Mouse (Mus musculus) layer of hippocampus, adult 11-12 months (tissue): Measurements from ENCODE around the gene Nckap1l.
"Not testable (repeated sequence)": the region's sequence is repeated elsewhere in the genome, so short reads cannot be mapped to it uniquely, and the experiment has no call there.

Source experiments
- DNase-seq: peaks from one replicate; pipeline ENCODE4 v3.0.0; 2022; ENCODE audit warnings: low spot score

Gene Nckap1l

GRCm38 (mm10) chr15:103453551-103454218, at the start of gene Nckap1l:
Gene Nckap1l (plus strand): TSS chr15:103453794.
- DNase-seq = peak; percentile 59

- DNase-seq = not testable (repeated sequence)
Observed at GRCm38 (mm10) chr15:103405586-103405985, 48.0 kb upstream of the Nckap1l start.

GRCm38 (mm10) chr15:103427017-103427416, 26.6 kb upstream of the Nckap1l start:
- no peak for DNase-seq

DNA sequence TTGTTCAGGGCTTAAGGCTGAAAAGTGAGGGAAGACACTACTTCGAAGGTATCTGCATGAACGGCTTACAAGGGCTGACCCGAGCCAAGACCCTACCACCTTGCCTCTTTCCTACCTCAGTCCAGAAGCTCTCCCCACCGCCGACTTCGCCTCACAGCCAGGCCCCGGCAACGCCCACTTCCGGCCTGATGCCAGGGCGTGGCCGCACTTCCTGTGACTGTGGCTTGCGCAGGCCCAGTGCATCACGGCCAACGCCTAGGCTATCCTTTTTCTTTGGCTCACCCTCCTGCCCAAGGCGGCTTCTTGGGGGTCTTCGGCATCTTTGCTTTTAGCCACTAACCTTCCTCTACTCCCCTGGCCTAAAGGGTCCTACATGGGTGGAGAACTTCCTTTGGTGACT, 23.4 kb upstream of the Nckap1l start, which contains the start of gene Gtsf1:
Gene Gtsf1 (minus strand): TSS at position 230 of the 400 bp plus-strand sequence.
- DNase-seq = no peak

- DNase-seq = not testable (repeated sequence)
Observed at GRCm38 (mm10) chr15:103445966-103446365, 7.6 kb upstream of the Nckap1l start.

DNA sequence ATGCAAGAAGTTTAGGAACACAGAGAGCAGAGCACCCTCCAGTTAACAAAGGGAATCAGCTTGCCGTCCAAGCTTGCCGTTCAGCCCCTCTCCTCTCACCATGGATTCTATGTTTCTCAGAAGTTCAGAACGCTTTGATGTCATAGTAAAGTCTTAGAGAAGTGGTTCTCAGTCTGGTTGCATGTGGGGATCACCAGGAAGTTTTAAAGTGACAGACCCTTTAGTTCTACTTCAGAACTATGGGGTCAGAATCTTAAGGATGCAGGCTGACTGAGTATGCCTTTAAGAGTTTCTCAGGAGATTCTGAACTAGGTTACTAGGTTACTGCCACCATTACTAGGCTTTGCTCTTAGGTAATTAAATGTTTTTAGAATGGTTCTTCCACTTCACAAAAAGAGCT, 5.2 kb upstream of the Nckap1l start, which contains the start of gene Gtsf2:
Gene Gtsf2 (minus strand): TSS at position 101 of the 400 bp plus-strand sequence.
- DNase-seq = no peak

GRCm38 (mm10) chr15:103454449-103454848, 855 bp downstream of the Nckap1l start:
- DNase-seq = no peak

DNA sequence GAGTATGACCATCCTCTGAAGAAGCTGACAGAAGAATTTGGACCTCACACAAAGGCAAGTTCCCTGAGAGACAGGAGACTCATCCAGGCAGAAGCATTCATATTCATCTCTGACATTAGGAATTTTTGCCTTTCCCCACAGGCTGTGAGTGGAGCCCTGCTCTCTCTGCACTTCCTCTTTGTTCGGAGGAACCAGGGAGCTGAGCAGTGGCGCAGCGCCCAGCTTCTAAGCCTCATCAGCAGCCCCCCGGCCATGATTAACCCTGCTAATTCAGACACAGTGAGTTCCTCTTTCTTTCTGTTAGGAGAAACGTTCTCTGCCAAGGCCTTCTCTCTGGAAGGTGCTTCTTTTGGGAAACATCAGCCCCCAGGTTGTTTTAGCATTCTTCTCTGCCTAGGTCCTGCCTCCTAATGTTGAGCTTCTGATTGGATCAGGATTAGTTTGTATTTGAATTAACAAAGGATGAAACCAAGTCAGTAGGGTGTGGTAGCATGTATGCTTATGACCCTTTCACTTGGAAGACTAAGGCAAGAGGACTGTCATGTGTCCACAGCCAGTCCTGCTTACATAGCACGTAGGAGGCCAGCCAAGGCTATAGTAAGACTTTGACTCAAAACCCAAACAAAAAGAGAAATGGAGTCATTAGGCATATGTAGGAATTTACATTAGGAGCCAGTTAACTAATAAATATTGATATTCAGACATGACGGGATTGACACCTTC, 9.1 kb downstream of the Nckap1l start:
- DNase-seq = peak; percentile 43

DNA sequence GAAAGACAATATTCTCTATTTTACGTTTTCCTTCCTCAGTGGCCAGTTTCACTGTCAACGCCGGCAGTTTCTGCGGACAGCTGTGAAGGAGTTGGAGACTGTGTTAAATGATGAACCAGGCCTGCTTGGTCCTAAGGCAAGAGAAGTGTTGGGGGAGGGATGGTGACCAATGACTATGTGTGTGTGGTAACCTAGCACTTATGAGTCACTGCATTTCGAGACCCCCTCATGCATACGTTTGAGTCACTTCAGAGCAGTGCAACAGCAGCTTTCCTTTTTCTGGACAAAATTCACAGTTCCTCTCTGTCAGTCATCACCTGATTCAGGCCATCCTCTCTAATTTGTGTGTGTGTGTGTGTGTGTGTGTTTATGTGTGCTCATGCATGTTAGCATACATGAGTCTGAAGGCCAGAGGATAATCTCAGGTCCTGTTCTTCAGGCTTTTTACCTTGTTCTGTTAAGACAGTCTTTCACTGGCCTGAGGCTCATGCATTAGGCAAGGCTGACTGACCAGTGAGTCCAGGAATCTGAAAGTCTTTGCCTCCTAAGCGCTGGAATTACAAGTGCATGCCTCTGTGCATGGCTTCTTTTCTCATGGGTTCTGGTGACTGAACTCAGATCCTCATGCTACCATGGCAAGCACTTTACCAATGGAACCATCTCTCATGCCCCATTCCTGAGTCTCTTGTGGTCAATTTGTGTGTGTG, 18.0 kb downstream of the Nckap1l start:
- DNase-seq = no peak

DNA sequence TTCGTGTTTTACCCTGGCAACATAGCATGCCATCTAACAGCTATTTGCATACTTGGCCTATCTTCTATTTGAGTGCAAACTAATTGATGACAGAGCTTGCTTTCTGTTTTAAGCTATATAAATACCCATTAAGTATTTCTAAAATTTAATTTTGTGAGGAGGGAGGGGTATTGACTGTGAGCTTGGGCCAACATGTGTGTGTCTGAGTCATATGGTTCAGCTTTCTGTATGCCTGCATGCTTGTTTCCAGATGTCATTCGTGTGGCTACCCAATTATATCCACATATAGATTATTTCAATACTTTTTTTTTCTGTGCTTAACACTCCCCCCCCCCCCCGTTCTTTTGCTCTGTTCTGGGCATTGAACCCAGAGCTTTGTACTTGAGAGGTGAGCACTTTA, 18.7 kb downstream of the Nckap1l start:
- DNase-seq = no peak

- no peak for DNase-seq
Observed at GRCm38 (mm10) chr15:103473182-103473581, 19.6 kb downstream of the Nckap1l start.

DNA sequence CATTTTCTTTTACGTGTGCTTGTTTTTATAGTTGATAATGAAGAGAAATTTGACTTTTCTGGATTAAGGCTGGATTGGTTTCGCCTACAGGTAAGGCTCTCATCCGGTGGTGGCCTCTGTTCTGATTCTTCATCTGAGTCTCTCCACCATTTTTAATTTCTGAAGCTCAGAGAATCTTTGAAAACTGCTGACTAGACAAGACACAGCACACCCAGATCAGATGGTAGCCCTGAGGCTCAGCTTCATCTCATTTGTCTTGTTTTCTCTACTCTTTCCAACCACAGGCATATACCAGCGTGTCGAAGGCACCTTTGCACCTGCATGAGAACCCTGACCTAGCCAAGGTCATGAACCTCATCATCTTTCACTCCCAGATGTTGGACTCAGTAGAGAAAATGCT, 20.2 kb downstream of the Nckap1l start:
- no peak for DNase-seq

DNA sequence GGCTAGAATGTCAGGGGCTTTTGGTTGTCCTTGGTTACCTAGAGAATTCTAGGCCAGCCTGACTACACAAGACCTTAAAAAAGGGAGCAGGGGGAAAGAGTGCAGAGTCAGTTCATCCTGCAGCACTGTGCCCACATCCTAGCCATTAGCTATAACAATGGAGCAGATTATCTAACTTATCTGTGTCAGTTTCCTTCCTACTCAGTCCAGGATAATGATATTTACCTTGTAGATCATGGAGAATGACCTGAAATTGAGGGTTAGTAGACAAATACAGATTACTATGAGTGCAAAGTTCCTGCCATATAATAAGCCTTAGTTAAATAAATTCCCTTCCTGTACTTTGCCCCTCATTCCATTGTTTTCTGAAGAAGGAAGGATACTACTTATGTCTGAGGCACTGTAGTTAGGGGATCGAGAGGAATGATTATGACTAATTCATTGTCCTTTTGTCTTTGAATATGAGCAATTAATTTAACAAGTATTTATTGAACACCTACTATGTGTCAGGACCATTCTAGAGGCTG, 25.5 kb downstream of the Nckap1l start:
- DNase-seq = no peak

GRCm38 (mm10) chr15:103480129-103480528, 26.5 kb downstream of the Nckap1l start:
- no peak for DNase-seq

DNA sequence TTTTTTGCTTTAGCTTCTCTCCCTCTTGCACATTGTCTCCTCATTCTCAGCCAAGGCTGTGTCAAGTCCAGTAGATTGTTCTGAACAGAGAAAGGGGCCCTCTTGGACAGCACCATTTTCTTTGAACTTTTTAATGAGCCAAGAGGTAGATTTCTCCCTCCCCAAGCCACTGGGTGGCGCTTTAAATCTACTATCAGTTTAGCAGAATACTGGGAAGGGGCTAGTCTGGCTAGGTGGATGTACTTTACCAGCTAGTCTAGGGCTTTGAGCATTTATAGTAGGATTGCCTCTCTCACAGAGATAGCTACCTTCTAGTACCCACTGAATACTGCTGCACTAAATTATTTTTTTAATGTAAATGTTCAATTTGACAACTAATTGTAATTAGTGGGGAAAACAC, 28.9 kb downstream of the Nckap1l start:
- DNase-seq = peak; percentile 37

GRCm38 (mm10) chr15:103484490-103484889, 30.9 kb downstream of the Nckap1l start:
- DNase-seq = no peak

DNA sequence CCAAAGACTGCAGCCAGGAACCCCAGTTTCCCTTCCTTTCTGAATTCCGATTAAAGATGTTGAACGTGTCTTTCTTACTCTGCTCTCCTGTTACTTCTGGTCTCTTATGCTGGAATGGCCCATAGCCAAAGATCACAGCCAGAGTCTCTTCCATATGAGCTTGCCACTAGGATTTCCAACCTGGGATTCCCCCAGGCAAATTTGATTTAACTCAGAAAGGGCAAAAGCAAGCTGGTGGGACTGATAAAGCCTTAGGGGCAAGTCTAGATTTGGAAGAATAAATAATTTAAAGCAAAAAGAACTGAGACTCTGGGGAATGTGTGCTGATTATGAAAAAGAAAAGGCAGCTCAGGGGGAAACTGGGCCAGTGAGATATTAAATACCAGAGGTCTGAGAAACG, 31.5 kb downstream of the Nckap1l start:
- DNase-seq = no peak

DNA sequence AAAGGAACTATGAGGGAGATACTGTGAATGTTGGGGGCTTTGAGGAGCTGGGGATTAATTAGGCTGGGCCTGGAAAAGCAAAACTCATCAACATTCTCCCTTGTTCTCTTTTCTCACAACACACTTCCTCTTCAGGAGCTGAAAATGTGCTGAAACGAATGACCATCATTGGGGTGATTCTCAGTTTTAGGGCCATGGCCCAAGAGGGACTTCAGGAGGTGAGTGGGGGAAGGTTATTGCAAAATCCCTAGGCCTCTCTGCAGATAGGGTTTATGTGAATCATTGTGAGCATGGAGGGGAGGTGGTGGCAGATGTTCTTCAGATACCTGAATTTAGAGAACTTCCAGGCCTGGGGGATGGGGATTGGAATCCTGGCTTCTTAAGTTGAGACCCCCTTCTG, 33.1 kb downstream of the Nckap1l start:
- no peak for DNase-seq

- no peak for DNase-seq
Observed at GRCm38 (mm10) chr15:103488336-103488735, 34.7 kb downstream of the Nckap1l start.

DNA sequence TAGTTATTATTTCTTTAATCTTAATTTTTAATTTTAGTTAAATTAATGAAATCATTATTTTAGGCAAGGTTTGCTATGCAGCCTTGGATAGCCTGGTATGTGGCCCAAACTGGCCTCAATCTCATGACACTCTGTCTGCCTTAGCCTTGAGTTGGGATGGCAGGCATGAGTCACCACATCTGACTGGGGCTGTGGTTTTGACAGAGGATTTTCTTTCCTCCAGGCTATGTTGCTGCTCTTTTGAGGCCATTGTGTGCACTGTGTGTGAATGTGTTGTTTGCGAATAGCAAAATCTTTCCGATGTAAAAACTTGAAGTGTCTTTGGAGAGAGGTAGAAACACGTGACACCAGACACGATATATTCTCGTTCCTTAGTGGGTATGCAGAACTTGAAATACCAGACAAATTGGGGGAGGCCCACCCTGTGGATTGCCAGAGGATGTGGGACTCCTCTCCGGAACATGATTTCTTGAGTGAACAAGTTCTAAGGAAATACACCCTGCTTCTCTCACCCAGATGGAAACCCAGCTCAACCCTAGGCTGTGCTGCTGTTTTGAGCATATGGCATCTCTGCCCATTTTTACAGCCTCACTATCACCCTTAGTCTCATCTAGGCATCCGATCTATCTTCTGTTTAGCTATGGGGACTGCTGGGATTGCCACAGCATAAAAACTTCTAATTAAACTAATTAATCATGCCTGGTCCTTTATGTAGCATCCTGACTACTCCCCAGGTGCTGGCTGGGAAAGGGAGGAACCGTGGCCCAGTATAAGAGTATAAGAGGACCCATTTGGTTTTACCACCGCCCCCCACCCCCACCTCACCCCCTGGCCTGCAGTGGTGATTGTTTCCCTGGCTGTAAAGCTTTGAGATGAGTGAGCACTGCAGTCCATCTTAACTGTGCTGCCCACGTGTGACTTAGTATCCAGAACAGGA, 42.9 kb downstream of the Nckap1l start:
- DNase-seq = no peak

DNA sequence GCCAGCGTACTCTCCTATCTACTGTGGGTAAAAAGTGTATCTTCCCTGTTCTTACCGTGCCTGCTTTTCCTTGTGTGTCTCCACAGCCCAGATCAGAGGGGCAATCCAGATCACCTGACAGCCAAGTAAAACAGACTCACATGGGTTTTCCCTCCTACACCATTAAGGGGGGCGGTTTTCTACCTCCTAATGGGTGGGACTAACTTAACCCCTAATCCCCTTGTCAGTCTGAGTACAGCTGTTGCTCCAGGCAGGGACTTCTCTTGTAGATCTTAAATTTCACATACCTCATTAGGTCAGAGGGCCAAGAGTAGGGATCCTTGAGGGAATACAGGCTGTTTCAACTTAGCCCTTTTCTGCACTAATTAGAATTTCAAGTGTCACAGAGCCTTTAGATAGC, 44.6 kb downstream of the Nckap1l start:
- no peak for DNase-seq
